Mouse (Mus musculus) kidney, postnatal 0 days (tissue): Measurements from ENCODE around the gene Asb4. TPM values are rescaled to one million over a fixed set of nuclear protein-coding genes. Genes with fewer than 3 reads are reported as not detected.

Experiments used
- ATAC-seq: fragments of 200-750 bp; cut with Nextera tagmentation; replicated peaks from 2 replicates; pipeline ENCODE4 v1.8.0; 2017; ENCODE audit warnings: low read depth, moderate number of reproducible peaks, moderate TSS enrichment, moderate library complexity; ENCODE audit not compliant: low FRiP score
- DNase-seq: peaks from one replicate; pipeline ENCODE4 v3.0.0-alpha.2; 2016; ENCODE audit warnings: low spot score
- H3K27ac ChIP-seq: fragments of 300-500 bp; sonication (generic); 2 replicates; pipeline ENCODE4 v1.5.1; 2014; ENCODE audit warnings: mild to moderate bottlenecking
- H3K27me3 ChIP-seq: fragments of 300-500 bp; sonication (generic); 2 replicates; pipeline ENCODE4 v1.6.1; 2014; ENCODE audit warnings: low read length, mixed read lengths; ENCODE audit not compliant: insufficient read depth
- H3K36me3 ChIP-seq: fragments of 300-500 bp; sonication (generic); 2 replicates; pipeline ENCODE4 v1.6.1; 2014; ENCODE audit warnings: low read length, mixed read lengths; ENCODE audit not compliant: insufficient read depth
- H3K4me1 ChIP-seq: fragments of 300-500 bp; sonication (generic); replicated peaks from 2 replicates; pipeline ENCODE4 v1.6.1; 2014; ENCODE audit warnings: antibody characterized with exemption, low read length, mixed read lengths; ENCODE audit not compliant: insufficient read depth
- H3K4me2 ChIP-seq: fragments of 300-500 bp; sonication (generic); 2 replicates; pipeline ENCODE4 v1.6.1; 2014; ENCODE audit warnings: mild to moderate bottlenecking, low read length, moderate library complexity, mixed read lengths
- H3K4me3 ChIP-seq: fragments of 300-500 bp; sonication (generic); replicated peaks from 2 replicates; pipeline ENCODE4 v1.5.1; 2014; ENCODE audit warnings: low read depth, low read length
- H3K9ac ChIP-seq: fragments of 300-500 bp; sonication (generic); 2 replicates; pipeline ENCODE4 v1.6.1; 2014; ENCODE audit warnings: low read depth, low read length
- H3K9me3 ChIP-seq: fragments of 300-500 bp; sonication (generic); replicated peaks from 2 replicates; pipeline ENCODE4 v1.6.1; 2016; ENCODE audit warnings: low read length, inconsistent platforms, mixed read lengths
- CTCF ChIP-seq: IDR thresholded peaks from 2 replicates; pipeline ENCODE4 v1.5.1; 2016; ENCODE audit warnings: antibody characterized with exemption, low read depth, mild to moderate bottlenecking, moderate library complexity
- WGBS: fragments of 180-500 bp; shearing (Covaris S2); extraction: QIAGEN DNeasy Blood & Tissue Kit; methylation state at CpG from one replicate; pipeline ENCODE4 v1.1.7; 2014; 5-methylcytosine and 5-hydroxymethylcytosine counted together
- polyA plus RNA-seq: library from polyadenylated mRNA; unstranded; fragments of >200 nt; fragmentation: Nextera tagmentation; extraction: Ambion mirVana; gene quantifications from 2 replicates; pipeline ENCODE4 v1.2.1, GENCODE M21; 2015

Gene Asb4
- polyA plus RNA-seq, 1 experiment from 2014 or later = 9.4 TPM

- H3K9me3 ChIP-seq = no peaks in the 10 kb centered on the region
- no peaks in the 10 kb centered on the region for H3K4me1 ChIP-seq
- H3K9ac ChIP-seq = no peak overlapping the region
- H3K27ac ChIP-seq = no peak overlapping the region
- no peak overlapping the region for H3K4me2 ChIP-seq
- H3K4me3 ChIP-seq = no peak overlapping the region
- H3K36me3 ChIP-seq = peaks cover 12% of the 10 kb centered on the region
- ATAC-seq (no peak), DNase-seq (no peak)
- no peak for TF ChIP-seq CTCF
- 94% methylated on average over 2 of the region's 2 CpGs for whole genome bisulfite sequencing
- no peaks in the 10 kb centered on the region for H3K27me3 ChIP-seq
These were observed 97.9 kb downstream of the Asb4 start for GRCm38 (mm10) chr6:5481066-5481465.

- no peak overlapping the region for H3K4me2 ChIP-seq
- WGBS = 79% methylated on average over 3 of the region's 3 CpGs
- H3K9me3 ChIP-seq = no peaks in the 10 kb centered on the region
- H3K4me3 ChIP-seq = no peak overlapping the region
- no peak overlapping the region for H3K9ac ChIP-seq
- no peaks in the 10 kb centered on the region for H3K4me1 ChIP-seq
- DNase-seq (no peak), ATAC-seq (no peak)
- no peaks in the 10 kb centered on the region for H3K27me3 ChIP-seq
- no peak overlapping the region for H3K27ac ChIP-seq
- peaks cover 21% of the 10 kb centered on the region for H3K36me3 ChIP-seq
- TF ChIP-seq CTCF = no peak
These were observed 99.1 kb downstream of the Asb4 start for GRCm38 (mm10) chr6:5482270-5482783.

Other genes starting within 250 kb of the Asb4 start
- 0.09 and 0.54 TPM in 2 replicates for gene Pon1, start 189.4 kb upstream of the Asb4 start, polyA plus RNA-seq
- 13.1 and 13.8 TPM in 2 replicates for gene Pon3, start 127.1 kb upstream of the Asb4 start, polyA plus RNA-seq
- 25.8 and 27.8 TPM in 2 replicates for gene Pon2, start 84.9 kb upstream of the Asb4 start, polyA plus RNA-seq
- gene Pdk4, start 112.9 kb downstream of the Asb4 start, polyA plus RNA-seq = 14.5 and 15.9 TPM in 2 replicates